In the genomic region with DNA sequence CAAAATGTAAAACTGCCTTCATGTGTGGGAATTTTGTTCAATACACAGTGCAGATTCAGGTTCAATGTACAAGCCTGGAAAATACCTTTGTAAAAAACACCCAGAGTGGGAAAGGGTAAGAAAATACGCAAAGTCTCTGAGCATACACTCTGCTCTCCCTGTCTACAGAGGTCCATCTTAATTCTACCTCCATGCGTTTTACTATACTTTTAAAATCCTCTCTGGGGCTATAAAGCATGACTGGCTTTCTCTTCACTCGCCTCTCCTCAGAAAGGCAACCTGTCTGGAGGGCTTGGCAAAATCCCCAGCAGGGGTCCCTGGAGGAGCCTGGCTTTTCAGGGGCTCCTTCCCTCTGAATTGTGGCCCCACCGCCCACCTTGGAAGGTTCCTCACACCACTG, we compare ENCODE assay signal across 20 mouse cellular contexts.
DNase-seq lines count a peak whose midpoint lies in the region; ATAC-seq and TF ChIP-seq lines count a peak whose summit lies in the region.
"Had no signal": no experiment of that assay in that cellular context is flagged by ENCODE, and none has a peak within 500 bp of the region (broad histone marks: within the 10 kb centered on the region; RNA-seq: fewer than 3 reads in every experiment).

No protein-coding gene starts in this region.

- no peak for TF ChIP-seq POLR2A in limb, embryonic 14.5 days (IDR thresholded peaks at IDR 0.05; ENCODE audit: borderline replicate concordance, extremely low read depth, insufficient read depth, insufficient read length)

- H3K27me3 ChIP-seq in lung, embryonic 14.5 days (ENCODE audit: insufficient read depth, low read length), result no peaks in the 10 kb centered on the region
- no peaks in the 10 kb centered on the region for H3K27me3 ChIP-seq in embryonic facial prominence, embryonic 14.5 days (replicated peaks; ENCODE audit: control insufficient read depth, insufficient read depth, low read length)
- H3K27me3 ChIP-seq in embryonic facial prominence, embryonic 15.5 days, result no peaks in the 10 kb centered on the region
- no peaks in the 10 kb centered on the region for H3K27me3 ChIP-seq in limb, embryonic 14.5 days (ENCODE audit: control insufficient read depth, insufficient read depth, low read length)
- H3K27me3 ChIP-seq: embryonic facial prominence, embryonic 12.5 days; heart, embryonic 13.5 days; hindbrain, embryonic 15.5 days had no signal

- WGBS in lung, embryonic 14.5 days, result 79% methylated on average over 4 of the region's 4 CpGs
- WGBS in embryonic facial prominence, embryonic 14.5 days, result 63% methylated on average over 4 of the region's 4 CpGs
- WGBS in embryonic facial prominence, embryonic 15.5 days, result 63% methylated on average over 4 of the region's 4 CpGs
- 16% methylated on average over 4 of the region's 4 CpGs for WGBS in limb, embryonic 14.5 days

- H3K4me1 ChIP-seq in lung, embryonic 14.5 days (ENCODE audit: insufficient read depth), result no peaks in the 10 kb centered on the region
- peaks cover 21% of the 10 kb centered on the region for H3K4me1 ChIP-seq in embryonic facial prominence, embryonic 14.5 days (ENCODE audit: control insufficient read depth, insufficient read depth, low read length)
- peaks cover 24% of the 10 kb centered on the region for H3K4me1 ChIP-seq in embryonic facial prominence, embryonic 15.5 days
- peaks cover 35% of the 10 kb centered on the region for H3K4me1 ChIP-seq in limb, embryonic 14.5 days (ENCODE audit: control insufficient read depth, insufficient read depth, low read length)
- H3K4me1 ChIP-seq: hindbrain, embryonic 15.5 days had no signal

- no peaks in the 10 kb centered on the region for H3K9me3 ChIP-seq in lung, embryonic 14.5 days (ENCODE audit: low read depth, low read length)
- no peaks in the 10 kb centered on the region for H3K9me3 ChIP-seq in embryonic facial prominence, embryonic 14.5 days (ENCODE audit: control insufficient read depth, low read length)
- no peaks in the 10 kb centered on the region for H3K9me3 ChIP-seq in embryonic facial prominence, embryonic 15.5 days (replicated peaks)
- no peaks in the 10 kb centered on the region for H3K9me3 ChIP-seq in limb, embryonic 14.5 days (ENCODE audit: control insufficient read depth, low read length)
- H3K9me3 ChIP-seq: embryonic facial prominence, embryonic 12.5 days; forebrain, embryonic 10.5 days; heart, embryonic 13.5 days; hindbrain, embryonic 15.5 days had no signal

- 0 out of 2 replicates have a peak, but pooled peaks have one; percentile 13 for ATAC-seq in lung, embryonic 14.5 days (ENCODE audit: insufficient read depth)
- no peak for ATAC-seq in embryonic facial prominence, embryonic 14.5 days (ENCODE audit: low read depth)
- no peak for ATAC-seq in embryonic facial prominence, embryonic 15.5 days (ENCODE audit: insufficient number of reproducible peaks, low FRiP score, low TSS enrichment, low read depth)
- peak; percentile 81 for ATAC-seq in limb, embryonic 14.5 days (ENCODE audit: low FRiP score, low read depth)
- ATAC-seq: forebrain, embryonic 14.5 days had no signal

- no peak overlapping the region for H3K9ac ChIP-seq in lung, embryonic 14.5 days
- H3K9ac ChIP-seq in embryonic facial prominence, embryonic 14.5 days (ENCODE audit: low read depth, low read length), result no peak overlapping the region
- no peak overlapping the region for H3K9ac ChIP-seq in embryonic facial prominence, embryonic 15.5 days
- H3K9ac ChIP-seq in limb, embryonic 14.5 days (ENCODE audit: low read depth, low read length, severe bottlenecking), result no peak overlapping the region
- H3K9ac ChIP-seq: embryonic facial prominence, embryonic 12.5 days; heart, embryonic 13.5 days; hindbrain, embryonic 15.5 days had no signal

- DNase-seq in lung, embryonic 14.5 days, result no peak
- no peak for DNase-seq in lung, adult 18-20 months
- no peak for DNase-seq in embryonic facial prominence, embryonic 14.5 days (ENCODE audit: low spot score)
- DNase-seq in limb, embryonic 14.5 days (ENCODE audit: low spot score), result peak; percentile 48
- no peak for DNase-seq in layer of hippocampus, adult 8-10 months (ENCODE audit: low spot score in 2 of 2)
- no peak for DNase-seq in testis, postnatal 10 days (ENCODE audit: low spot score)
- DNase-seq: adrenal gland, postnatal 25 days; cerebellum, adult 18-20 months; cerebellum, postnatal 14 days; embryo, embryonic 11 days; gastrocnemius, adult 2 months; gastrocnemius, postnatal 25 days; heart, postnatal 36 days had no signal

- TF ChIP-seq CTCF in lung, embryonic 14.5 days (IDR thresholded peaks at IDR 0.05; ENCODE audit: low read depth), result no peak

- H3K27ac ChIP-seq in lung, embryonic 14.5 days (ENCODE audit: low read depth), result peak overlapping the region; percentile 55; the same call in 1 of the 2 replicates
- peak overlapping the region; percentile 57; the same call in 1 of the 2 replicates for H3K27ac ChIP-seq in embryonic facial prominence, embryonic 14.5 days (replicated peaks; ENCODE audit: low read depth, low read length)
- peak overlapping the region; percentile 65; the same call in 1 of the 2 replicates for H3K27ac ChIP-seq in embryonic facial prominence, embryonic 15.5 days (replicated peaks)
- peak overlapping the region; percentile 68 for H3K27ac ChIP-seq in limb, embryonic 14.5 days (replicated peaks; ENCODE audit: low read depth, low read length)
- H3K27ac ChIP-seq: embryonic facial prominence, embryonic 12.5 days; forebrain, embryonic 10.5 days; gastrocnemius, adult 2 months; heart, embryonic 13.5 days; hindbrain, embryonic 15.5 days had no signal

- H3K4me3 ChIP-seq in lung, embryonic 14.5 days (ENCODE audit: low read depth, low read length), result no peak overlapping the region
- no peak overlapping the region for H3K4me3 ChIP-seq in embryonic facial prominence, embryonic 14.5 days (ENCODE audit: low read depth, low read length)
- no peak overlapping the region for H3K4me3 ChIP-seq in embryonic facial prominence, embryonic 15.5 days (replicated peaks)
- H3K4me3 ChIP-seq in limb, embryonic 14.5 days (replicated peaks; ENCODE audit: low read length), result no peak overlapping the region
- H3K4me3 ChIP-seq: embryonic facial prominence, embryonic 12.5 days; erythroblast, embryonic 14.5 days; forebrain, embryonic 10.5 days; gastrocnemius, adult 2 months; heart, embryonic 13.5 days; hindbrain, embryonic 15.5 days had no signal

- no peak overlapping the region for H3K4me2 ChIP-seq in lung, embryonic 14.5 days
- H3K4me2 ChIP-seq in embryonic facial prominence, embryonic 14.5 days (ENCODE audit: low read depth, low read length), result no peak overlapping the region
- H3K4me2 ChIP-seq in embryonic facial prominence, embryonic 15.5 days (replicated peaks), result no peak overlapping the region
- H3K4me2 ChIP-seq in limb, embryonic 14.5 days (replicated peaks; ENCODE audit: low read depth, low read length, severe bottlenecking), result peak overlapping the region; percentile 30; the same call in 1 of the 2 replicates
- H3K4me2 ChIP-seq: embryonic facial prominence, embryonic 12.5 days; heart, embryonic 13.5 days; hindbrain, embryonic 15.5 days had no signal

- peaks cover 80% of the 10 kb centered on the region for H3K36me3 ChIP-seq in lung, embryonic 14.5 days (ENCODE audit: insufficient read depth)
- peaks cover 82% of the 10 kb centered on the region for H3K36me3 ChIP-seq in embryonic facial prominence, embryonic 14.5 days (ENCODE audit: control insufficient read depth, insufficient read depth, low read length)
- peaks cover 42% of the 10 kb centered on the region for H3K36me3 ChIP-seq in embryonic facial prominence, embryonic 15.5 days
- peaks cover 46% of the 10 kb centered on the region for H3K36me3 ChIP-seq in limb, embryonic 14.5 days (ENCODE audit: control insufficient read depth, insufficient read depth, low read length)
- H3K36me3 ChIP-seq: hindbrain, embryonic 15.5 days had no signal

Comparison
In these comparisons a context has a peak if more than half of its experiments do, and no peak if none do; other contexts are left out.
1. ATAC-seq: peak in lung, embryonic 14.5 days (single experiment) and limb, embryonic 14.5 days (single experiment); none in embryonic facial prominence, embryonic 14.5 days (single experiment) and embryonic facial prominence, embryonic 15.5 days (single experiment).
2. Peak in every context shown above with its lines, with median percentiles within 50 percentile points of each other: H3K27ac ChIP-seq.